Comparison of ENCODE assay signal across 11 mouse cellular contexts in genomic region chr2:44165789-44166188, GRCm38 (mm10).
A peak's percentile ranks its signal among the peaks of the same experiment; 100 is the strongest.
DNase-seq lines count a peak whose midpoint lies in the region; ATAC-seq lines count a peak whose summit lies in the region.
"Had no signal": no experiment of that assay in that cellular context is flagged by ENCODE, and none has a peak within 500 bp of the region (broad histone marks: within the 10 kb centered on the region; RNA-seq: fewer than 3 reads in every experiment).

No protein-coding gene starts in this region.

- no peak overlapping the region for H3K9ac ChIP-seq in hindbrain, embryonic 16.5 days (ENCODE audit: low read depth, low read length)
- H3K9ac ChIP-seq in liver, embryonic 12.5 days = no peak overlapping the region

- no peaks in the 10 kb centered on the region for H3K27me3 ChIP-seq in hindbrain, embryonic 16.5 days (replicated peaks; ENCODE audit: control insufficient read depth, insufficient read depth, low read length)
- H3K27me3 ChIP-seq in liver, embryonic 12.5 days (replicated peaks) = no peaks in the 10 kb centered on the region
- H3K27me3 ChIP-seq: megakaryocyte, embryonic 14.5 days had no signal

- H3K27ac ChIP-seq in hindbrain, embryonic 16.5 days (ENCODE audit: low read depth, low read length) = no peak overlapping the region
- H3K27ac ChIP-seq in liver, embryonic 12.5 days = no peak overlapping the region
- H3K27ac ChIP-seq: hindbrain, embryonic 10.5 days had no signal

- no peaks in the 10 kb centered on the region for H3K4me1 ChIP-seq in hindbrain, embryonic 16.5 days (ENCODE audit: control insufficient read depth, insufficient read depth, low read depth, low read length)
- H3K4me1 ChIP-seq in liver, embryonic 12.5 days = no peaks in the 10 kb centered on the region
- H3K4me1 ChIP-seq: hindbrain, embryonic 10.5 days; megakaryocyte, embryonic 14.5 days had no signal

- whole genome bisulfite sequencing in hindbrain, embryonic 16.5 days = 64% methylated on average over 3 of the region's 3 CpGs
- 55% methylated on average over 3 of the region's 3 CpGs for WGBS in liver, embryonic 12.5 days (ENCODE audit: insufficient replicate concordance)

- H3K9me3 ChIP-seq in hindbrain, embryonic 16.5 days (ENCODE audit: control insufficient read depth, low read length) = no peaks in the 10 kb centered on the region
- no peaks in the 10 kb centered on the region for H3K9me3 ChIP-seq in liver, embryonic 12.5 days (replicated peaks)
- H3K9me3 ChIP-seq: hindbrain, embryonic 10.5 days; megakaryocyte, embryonic 14.5 days had no signal

- no peaks in the 10 kb centered on the region for H3K36me3 ChIP-seq in hindbrain, embryonic 16.5 days (ENCODE audit: control insufficient read depth, insufficient read depth, low read length)
- H3K36me3 ChIP-seq in liver, embryonic 12.5 days = no peaks in the 10 kb centered on the region
- H3K36me3 ChIP-seq: hindbrain, embryonic 10.5 days had no signal

- H3K4me3 ChIP-seq in hindbrain, embryonic 16.5 days (ENCODE audit: low read length) = no peak overlapping the region
- no peak overlapping the region for H3K4me3 ChIP-seq in liver, embryonic 12.5 days
- H3K4me3 ChIP-seq: hindbrain, embryonic 10.5 days; megakaryocyte, embryonic 14.5 days had no signal

- H3K4me2 ChIP-seq in hindbrain, embryonic 16.5 days (ENCODE audit: low read length) = no peak overlapping the region
- H3K4me2 ChIP-seq in liver, embryonic 12.5 days = no peak overlapping the region

- intact Hi-C loops in heart, postnatal 25 days (cut with DNase I) = no loop called here

- peak; percentile 93 for DNase-seq in heart, adult 11 months
- no peak for DNase-seq in heart, postnatal 25 days (ENCODE audit: low spot score)
- peak; percentile 14 for DNase-seq in urinary bladder, postnatal 14 days (ENCODE audit: low spot score)
- no peak for DNase-seq in urinary bladder, postnatal 4 days (ENCODE audit: low spot score in 2 of 2)
- DNase-seq in gonadal fat pad, adult 2 months (ENCODE audit: low read depth) = peak; percentile 26
- DNase-seq: cerebellum, postnatal 14 days; layer of hippocampus, postnatal 36 days had no signal

- ATAC-seq in hindbrain, embryonic 16.5 days = no peak
- ATAC-seq in liver, embryonic 12.5 days = no peak

Comparison
In these comparisons a context has a peak if more than half of its experiments do, and no peak if none do; other contexts are left out.
1. DNase-seq: peak in heart, adult 11 months (single experiment), urinary bladder, postnatal 14 days (single experiment) and gonadal fat pad, adult 2 months (single experiment); none in heart, postnatal 25 days (single experiment) and urinary bladder, postnatal 4 days (0 of 2).